Mouse (Mus musculus): ENCODE measurements at regions not wholly inside any gene's neighbourhood (a gene's known extent, or its start where the extent isn't known, plus 50 kb on each side); places are given as distances from the start of the nearest gene placed in this dataset.

DNA sequence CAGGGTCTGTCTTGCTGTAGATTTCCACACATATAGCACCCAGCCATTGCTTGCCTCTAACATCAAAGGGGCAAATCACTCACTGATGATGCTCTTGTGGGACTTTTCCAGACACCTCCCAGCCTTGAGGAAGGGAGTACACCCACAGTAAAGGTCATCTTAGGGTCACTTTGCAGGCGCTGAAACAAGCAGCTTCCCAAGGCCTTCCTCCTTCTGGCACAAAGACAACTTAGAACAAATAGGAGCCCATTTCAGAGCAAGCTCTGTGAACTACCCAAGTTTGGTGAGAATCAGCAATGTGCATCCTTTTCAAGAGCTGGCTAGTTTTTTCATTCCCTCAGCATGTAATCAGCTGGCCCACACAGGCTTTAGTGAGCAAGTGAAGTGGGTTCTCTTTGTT is 352.2 kb upstream of the Ubash3b start:
- TF ChIP-seq POLR2A (IDR thresholded peaks at IDR 0.05; ENCODE audit: borderline replicate concordance, extremely low read depth, low read depth, low read length) (no peak), CTCF (IDR thresholded peaks at IDR 0.05; ENCODE audit: insufficient read depth, low read length) (no peak)
